Mouse (Mus musculus) heart, adult 2 months (tissue): ENCODE results near the gene Gm20388.

Experiments used
- CTCF ChIP-seq: fragments of 200-600 bp; IDR thresholded peaks from 2 replicates; pipeline ENCODE4 v1.8.1; 2022; ENCODE audit warnings: antibody characterized with exemption, mild to moderate bottlenecking, moderate library complexity
- EP300 ChIP-seq: fragments of 200-500 bp; IDR thresholded peaks from 2 replicates; pipeline ENCODE4 v1.6.1; 2011; ENCODE audit warnings: low read depth, low read length, control low read depth; ENCODE audit not compliant: insufficient read depth
- POLR2A ChIP-seq: fragments of 200-500 bp; IDR thresholded peaks from 2 replicates; pipeline ENCODE4 v1.6.1; 2011; ENCODE audit warnings: mild to moderate bottlenecking, low read depth, low read length, control low read depth; ENCODE audit not compliant: insufficient read depth

GRCm38 (mm10) chr8:120431042-120431441, 520.4 kb downstream of the Gm20388 start:
- TF ChIP-seq CTCF (no peak), POLR2A (no peak), EP300 (no peak)
